Mouse (Mus musculus): Measurements from ENCODE around the gene Nrg3. TPM values are rescaled to one million over a fixed set of nuclear protein-coding genes. Genes with fewer than 3 reads are reported as not detected.

The Nrg3 gene
- 0.07 and 0.26 TPM in 2 replicates for polyA plus RNA-seq (2012; rRNA removed; ENCODE audit: low replicate concordance)

GRCm38 (mm10) chr14:39472790-39473761 lies at the start of gene Nrg3:
Nrg3 (minus strand) TSS chr14:39473088.

